Mouse (Mus musculus): ENCODE results near the gene Clgn. TPM values are rescaled to one million over a fixed set of nuclear protein-coding genes. Genes with fewer than 3 reads are reported as not detected.

The Clgn gene
- polyA plus RNA-seq, 1 experiment from 2014 or later = 0.07 TPM

DNA sequence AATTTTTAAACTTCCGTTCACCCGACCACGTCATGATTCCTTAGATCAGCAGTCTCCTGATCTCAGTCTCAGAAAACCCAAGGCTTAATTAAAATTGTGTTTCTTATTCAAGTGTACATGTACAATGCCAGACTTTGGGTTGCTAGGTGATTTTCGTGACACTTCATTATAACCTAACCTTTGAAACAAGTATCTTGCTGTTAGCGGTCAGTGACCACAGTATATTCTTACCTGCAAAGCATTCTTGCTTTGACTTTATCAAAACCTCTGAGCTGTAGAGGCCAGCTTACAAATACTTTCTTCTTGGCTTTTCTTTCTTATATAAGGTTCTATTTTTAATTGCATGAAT, 53.4 kb downstream of the Clgn start:
- WGBS = 26% methylated on average over 5 of the region's 5 CpGs
- H3K27me3 ChIP-seq (replicated peaks; ENCODE audit: insufficient read depth, low read length) = no peaks in the 10 kb centered on the region
- no peaks in the 10 kb centered on the region for H3K36me3 ChIP-seq (ENCODE audit: insufficient read depth, low read length)
- H3K9me3 ChIP-seq (ENCODE audit: low read length) = no peaks in the 10 kb centered on the region
- DNase-seq (ENCODE audit: low spot score) (no peak), ATAC-seq (no peak)
- peak overlapping the region; percentile 83 for H3K4me2 ChIP-seq (replicated peaks; ENCODE audit: low read depth, low read length)
- TF ChIP-seq EP300 (IDR thresholded peaks at IDR 0.05) (no peak), CTCF (IDR thresholded peaks at IDR 0.05) (no peak)
- H3K4me3 ChIP-seq (ENCODE audit: low read depth, low read length) = peak overlapping the region; percentile 74
- H3K4me1 ChIP-seq (ENCODE audit: insufficient read depth, low read depth, low read length) = peaks cover 4% of the 10 kb centered on the region; the same call in 1 of the 2 replicates
- H3K27ac ChIP-seq (ENCODE audit: low read length) = no peak overlapping the region
- no peak overlapping the region for H3K9ac ChIP-seq (replicated peaks; ENCODE audit: low read depth)

DNA sequence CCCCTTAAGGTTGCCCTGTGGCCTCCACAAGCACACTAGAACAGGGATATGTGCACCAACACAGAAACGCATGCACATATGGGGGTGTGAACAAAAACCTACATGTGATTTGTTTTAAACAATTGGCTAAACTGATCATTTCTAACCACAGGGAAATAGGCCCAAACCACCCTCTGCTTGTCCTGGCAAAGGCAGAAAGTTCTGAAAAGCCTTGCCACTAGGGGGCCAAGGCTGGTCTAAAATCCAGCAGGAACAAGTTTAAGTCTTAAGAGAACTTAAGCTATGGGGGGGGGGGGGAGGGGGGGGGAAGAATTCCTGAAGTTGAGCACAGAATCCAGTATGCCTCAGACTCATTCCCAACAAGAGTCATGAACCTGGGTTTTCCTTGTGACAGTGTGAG, 60.3 kb downstream of the Clgn start:
- no peaks in the 10 kb centered on the region for H3K9me3 ChIP-seq (ENCODE audit: low read length)
- H3K4me1 ChIP-seq (ENCODE audit: insufficient read depth, low read depth, low read length) = no peaks in the 10 kb centered on the region
- TF ChIP-seq CTCF (IDR thresholded peaks at IDR 0.05) = peak; percentile 62
- no peak for TF ChIP-seq EP300 (IDR thresholded peaks at IDR 0.05)
- ATAC-seq (no peak), DNase-seq (ENCODE audit: low spot score) (peak; percentile 51)
- H3K9ac ChIP-seq (replicated peaks; ENCODE audit: low read depth) = no peak overlapping the region
- H3K4me3 ChIP-seq (ENCODE audit: low read depth, low read length) = no peak overlapping the region
- H3K27ac ChIP-seq (ENCODE audit: low read length) = no peak overlapping the region
- H3K27me3 ChIP-seq (replicated peaks; ENCODE audit: insufficient read depth, low read length) = no peaks in the 10 kb centered on the region
- H3K4me2 ChIP-seq (replicated peaks; ENCODE audit: low read depth, low read length) = no peak overlapping the region
- WGBS = 69% methylated on average over 1 of the region's 1 CpGs
- H3K36me3 ChIP-seq (ENCODE audit: insufficient read depth, low read length) = no peaks in the 10 kb centered on the region

DNA sequence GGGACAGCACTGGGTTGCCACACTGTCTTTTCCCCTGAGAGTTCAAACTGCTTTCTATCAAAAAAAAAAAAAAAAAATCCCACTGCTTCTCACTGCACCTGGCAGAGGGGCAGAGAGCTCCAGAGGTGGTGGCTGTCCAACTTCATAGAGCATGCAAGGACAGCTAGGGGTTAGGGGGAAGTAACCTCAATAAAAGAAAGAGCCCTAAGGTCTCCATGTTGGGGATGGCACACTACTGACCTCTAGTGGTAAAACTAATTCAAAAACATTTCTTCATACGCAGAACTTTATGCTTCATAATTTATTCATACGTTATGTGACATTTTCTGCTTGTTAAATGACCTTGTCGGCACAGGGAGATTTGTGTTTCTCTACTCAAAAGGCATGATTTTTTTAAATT, 61.4 kb downstream of the Clgn start:
- no peak overlapping the region for H3K4me3 ChIP-seq (ENCODE audit: low read depth, low read length)
- no peaks in the 10 kb centered on the region for H3K27me3 ChIP-seq (replicated peaks; ENCODE audit: insufficient read depth, low read length)
- H3K36me3 ChIP-seq (ENCODE audit: insufficient read depth, low read length) = no peaks in the 10 kb centered on the region
- no peak overlapping the region for H3K27ac ChIP-seq (ENCODE audit: low read length)
- TF ChIP-seq CTCF (IDR thresholded peaks at IDR 0.05) = peak; percentile 81
- no peak for TF ChIP-seq EP300 (IDR thresholded peaks at IDR 0.05)
- DNase-seq (ENCODE audit: low spot score) = peak; percentile 83
- no peak for ATAC-seq
- 14% methylated on average over 3 of the region's 3 CpGs for WGBS
- H3K9me3 ChIP-seq (ENCODE audit: low read length) = no peaks in the 10 kb centered on the region
- H3K4me1 ChIP-seq (ENCODE audit: insufficient read depth, low read depth, low read length) = no peaks in the 10 kb centered on the region
- no peak overlapping the region for H3K9ac ChIP-seq (replicated peaks; ENCODE audit: low read depth)
- H3K4me2 ChIP-seq (replicated peaks; ENCODE audit: low read depth, low read length) = no peak overlapping the region

DNA sequence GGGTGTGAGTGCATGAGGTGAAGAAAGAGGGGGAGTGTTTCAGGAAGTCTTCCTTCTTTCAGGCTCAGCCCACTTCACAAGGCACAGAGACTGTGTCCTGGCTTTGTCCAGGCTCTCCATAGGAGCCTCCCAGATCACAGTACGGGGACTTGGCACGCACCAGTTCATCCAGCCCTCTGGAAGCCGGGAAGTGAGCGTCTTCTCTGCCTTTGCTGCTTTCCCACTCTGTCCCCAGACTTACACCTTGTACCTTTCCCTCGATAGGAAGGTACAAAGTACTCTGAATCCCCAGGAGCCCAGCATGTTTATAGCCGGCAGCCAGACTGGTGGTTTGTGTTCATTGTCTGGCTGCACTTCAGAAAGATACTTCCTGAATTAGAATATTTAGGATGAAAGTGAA, 67.5 kb downstream of the Clgn start:
- H3K9me3 ChIP-seq (ENCODE audit: low read length) = no peaks in the 10 kb centered on the region
- H3K27ac ChIP-seq (ENCODE audit: low read length) = no peak overlapping the region
- no peak overlapping the region for H3K9ac ChIP-seq (replicated peaks; ENCODE audit: low read depth)
- ATAC-seq (no peak), DNase-seq (ENCODE audit: low spot score) (no peak)
- 46% methylated on average over 6 of the region's 6 CpGs for WGBS
- no peaks in the 10 kb centered on the region for H3K36me3 ChIP-seq (ENCODE audit: insufficient read depth, low read length)
- no peak overlapping the region for H3K4me3 ChIP-seq (ENCODE audit: low read depth, low read length)
- TF ChIP-seq CTCF (IDR thresholded peaks at IDR 0.05) = no peak
- TF ChIP-seq EP300 (IDR thresholded peaks at IDR 0.05) = no peak
- H3K4me1 ChIP-seq (ENCODE audit: insufficient read depth, low read depth, low read length) = no peaks in the 10 kb centered on the region
- no peaks in the 10 kb centered on the region for H3K27me3 ChIP-seq (replicated peaks; ENCODE audit: insufficient read depth, low read length)
- H3K4me2 ChIP-seq (replicated peaks; ENCODE audit: low read depth, low read length) = no peak overlapping the region

DNA sequence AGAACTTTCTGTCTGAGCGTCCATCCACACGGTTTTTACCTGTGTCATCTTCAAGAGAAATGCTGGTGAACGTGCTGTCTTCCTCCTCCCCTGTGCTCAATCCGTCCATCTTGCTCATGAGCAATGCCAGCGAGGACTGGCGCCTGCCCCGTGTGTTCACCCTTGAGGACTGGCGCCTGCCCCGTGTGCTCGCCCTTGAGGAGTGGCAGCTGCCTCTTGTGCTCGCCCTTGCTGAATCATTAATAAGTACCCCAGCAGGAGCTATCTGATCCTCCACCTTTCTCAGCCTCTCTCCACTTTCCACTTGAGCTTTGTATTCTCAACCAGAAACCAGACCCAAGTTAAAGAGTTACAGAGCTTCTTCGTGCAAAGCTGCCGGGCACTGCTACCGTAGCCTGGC, 68.6 kb downstream of the Clgn start, which contains the start of gene Scoc:
Scoc (minus strand) TSS at position 170 of the 400 bp plus-strand sequence.
- Histone ChIP-seq H3K4me1 (ENCODE audit: insufficient read depth, low read depth, low read length) (no peaks in the 10 kb centered on the region), H3K9me3 (ENCODE audit: low read length) (no peaks in the 10 kb centered on the region), H3K4me3 (ENCODE audit: low read depth, low read length) (no peak within 1 kb of the TSS), H3K9ac (replicated peaks; ENCODE audit: low read depth) (no peak within 1 kb of the TSS), H3K36me3 (ENCODE audit: insufficient read depth, low read length) (no peaks in the 10 kb centered on the region), H3K27me3 (replicated peaks; ENCODE audit: insufficient read depth, low read length) (no peaks in the 10 kb centered on the region), H3K27ac (ENCODE audit: low read length) (no peak within 1 kb of the TSS), H3K4me2 (replicated peaks; ENCODE audit: low read depth, low read length) (no peak within 1 kb of the TSS; the same call in 1 of the 2 replicates)
- TF ChIP-seq CTCF (IDR thresholded peaks at IDR 0.05) (no peak), EP300 (IDR thresholded peaks at IDR 0.05) (no peak)
- ATAC-seq (peak; percentile 87), DNase-seq (ENCODE audit: low spot score) (peak; percentile 71)
- 58% methylated on average over 14 of the region's 14 CpGs for WGBS

DNA sequence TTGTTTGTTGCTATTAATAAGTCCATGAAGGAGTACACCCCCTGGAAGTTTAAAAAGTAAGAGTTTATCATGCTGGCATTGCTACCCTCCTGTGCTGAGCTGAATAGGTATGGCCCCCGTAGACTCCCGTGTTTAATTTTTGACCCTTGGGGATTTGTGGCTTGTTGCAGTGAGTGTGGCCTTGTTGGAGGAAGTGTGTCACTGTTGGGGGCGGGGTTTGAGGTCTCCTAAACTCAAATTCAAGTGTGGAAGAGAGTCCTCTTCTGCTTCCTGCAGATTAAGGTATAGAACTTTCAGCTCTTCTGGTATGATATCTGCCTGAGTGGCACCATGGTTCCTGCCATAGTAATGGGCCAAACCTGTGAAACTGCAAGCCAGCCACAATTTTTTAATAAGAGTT, 69.9 kb downstream of the Clgn start:
- TF ChIP-seq CTCF (IDR thresholded peaks at IDR 0.05) = no peak
- no peak for ATAC-seq

More for the DNA sequence above, 69.9 kb downstream of the Clgn start:
- no peaks in the 10 kb centered on the region for H3K36me3 ChIP-seq (ENCODE audit: insufficient read depth, low read length)
- no peak overlapping the region for H3K4me3 ChIP-seq (ENCODE audit: low read depth, low read length)
- no peak for DNase-seq (ENCODE audit: low spot score)
- no peak overlapping the region for H3K4me2 ChIP-seq (replicated peaks; ENCODE audit: low read depth, low read length)
- H3K27ac ChIP-seq (ENCODE audit: low read length) = no peak overlapping the region
- H3K27me3 ChIP-seq (replicated peaks; ENCODE audit: insufficient read depth, low read length) = no peaks in the 10 kb centered on the region
- WGBS = 70% methylated on average over 3 of the region's 3 CpGs
- no peaks in the 10 kb centered on the region for H3K4me1 ChIP-seq (ENCODE audit: insufficient read depth, low read depth, low read length)
- no peaks in the 10 kb centered on the region for H3K9me3 ChIP-seq (ENCODE audit: low read length)
- no peak overlapping the region for H3K9ac ChIP-seq (replicated peaks; ENCODE audit: low read depth)

Other genes with a start within 250 kb of the Clgn start
- gene Tbc1d9, start 224.5 kb upstream of the Clgn start, polyA plus RNA-seq (2015; fragmentation: Nextera tagmentation; extraction: Ambion mirVana) = 1.8 TPM in 2 replicates
- 1.0 and 1.4 TPM in 2 replicates for gene Gm10645, start 223.7 kb upstream of the Clgn start, polyA plus RNA-seq (2015; fragmentation: Nextera tagmentation; extraction: Ambion mirVana)
- gene Ucp1, start 99.5 kb upstream of the Clgn start, polyA plus RNA-seq (2015; fragmentation: Nextera tagmentation; extraction: Ambion mirVana) = 0.07 TPM in 1 of 2 replicates, not detected in the other
- 6.3 and 7.9 TPM in 2 replicates for gene Elmod2, start 57.4 kb upstream of the Clgn start, polyA plus RNA-seq (2015; fragmentation: Nextera tagmentation; extraction: Ambion mirVana)
- not detected in 2 replicates for gene Mgat4d, start 41.4 kb upstream of the Clgn start, polyA plus RNA-seq (2015; fragmentation: Nextera tagmentation; extraction: Ambion mirVana)
- 80.5 and 95.1 TPM in 2 replicates for gene Scoc, start 68.5 kb downstream of the Clgn start, polyA plus RNA-seq (2015; fragmentation: Nextera tagmentation; extraction: Ambion mirVana)
- not detected in 2 replicates for gene Olfr370, start 145.9 kb downstream of the Clgn start, polyA plus RNA-seq (2015; fragmentation: Nextera tagmentation; extraction: Ambion mirVana)
- 258 and 286 TPM in 2 replicates for gene Ndufb7, start 176.8 kb downstream of the Clgn start, polyA plus RNA-seq (2015; fragmentation: Nextera tagmentation; extraction: Ambion mirVana)
- gene Tecr, start 218.1 kb downstream of the Clgn start, polyA plus RNA-seq (2015; fragmentation: Nextera tagmentation; extraction: Ambion mirVana) = 273 and 293 TPM in 2 replicates
- gene Dnajb1, start 218.3 kb downstream of the Clgn start, polyA plus RNA-seq (2015; fragmentation: Nextera tagmentation; extraction: Ambion mirVana) = 34.3 and 43.6 TPM in 2 replicates